Mouse (Mus musculus) bone marrow, adult 2 months (tissue): Measurements from ENCODE around the gene Tmcc3.

Source experiments
- CTCF ChIP-seq: fragments of 200-500 bp; IDR thresholded peaks from 2 replicates; pipeline ENCODE4 v1.5.1; 2011; ENCODE audit warnings: low read length, control low read depth; ENCODE audit not compliant: control insufficient read depth, insufficient read depth
- POLR2A ChIP-seq: fragments of 200-500 bp; IDR thresholded peaks from 2 replicates; pipeline ENCODE4 v1.6.1; 2011; ENCODE audit warnings: low read depth, mild to moderate bottlenecking, control low read depth, low read length, borderline replicate concordance; ENCODE audit not compliant: control insufficient read depth

- TF ChIP-seq CTCF: no peak
- no peak for TF ChIP-seq POLR2A
Observed at GRCm38 (mm10) chr10:94525784-94526183, 214.0 kb downstream of the Tmcc3 start.
